Mouse (Mus musculus) heart, adult 2 months (tissue): ENCODE measurements around the gene Gm4491. TPM values are rescaled to one million over a fixed set of nuclear protein-coding genes. Genes with fewer than 3 reads are reported as not detected.
"Not testable (repeated sequence)": the region's sequence is repeated elsewhere in the genome, so short reads cannot be mapped to it uniquely, and the experiment has no call there.

Experiments
- DNase-seq, 2 experiments: peaks; one replicate each; pipeline ENCODE4 v3.0.0; 2021
- H3K27ac ChIP-seq: fragments of 200-600 bp; 2 replicates; pipeline ENCODE4 v1.8.1; 2022
- H3K27me3 ChIP-seq: fragments of 200-500 bp; 2 replicates; pipeline ENCODE4 v1.6.1; 2012; ENCODE audit warnings: mild to moderate bottlenecking, low read length, inconsistent platforms, mixed read lengths; ENCODE audit not compliant: control insufficient read depth, insufficient read depth
- H3K36me3 ChIP-seq: fragments of 200-500 bp; 2 replicates; pipeline ENCODE4 v1.6.1; 2012; ENCODE audit warnings: low read length, inconsistent platforms; ENCODE audit not compliant: control insufficient read depth, insufficient read depth
- H3K4me1 ChIP-seq: fragments of 200-500 bp; 2 replicates; pipeline ENCODE4 v1.6.1; 2011; ENCODE audit warnings: low read length; ENCODE audit not compliant: control insufficient read depth, insufficient read depth
- H3K4me3 ChIP-seq: fragments of 200-600 bp; 2 replicates; pipeline ENCODE4 v1.8.1; 2022
- H3K79me2 ChIP-seq: fragments of 200-500 bp; replicated peaks from 2 replicates; pipeline ENCODE4 v1.6.1; 2012; ENCODE audit warnings: mild to moderate bottlenecking, inconsistent platforms, low read length, moderate library complexity, mixed read lengths; ENCODE audit not compliant: control insufficient read depth, insufficient read depth
- H3K9ac ChIP-seq: fragments of 200-500 bp; 2 replicates; pipeline ENCODE4 v1.6.1; 2012; ENCODE audit warnings: low read depth, mild to moderate bottlenecking, control low read depth, inconsistent platforms, low read length, mixed read lengths
- CTCF ChIP-seq: fragments of 200-600 bp; IDR thresholded peaks from 2 replicates; pipeline ENCODE4 v1.8.1; 2022; ENCODE audit warnings: antibody characterized with exemption, mild to moderate bottlenecking, moderate library complexity
- EP300 ChIP-seq: fragments of 200-500 bp; IDR thresholded peaks from 2 replicates; pipeline ENCODE4 v1.6.1; 2011; ENCODE audit warnings: low read depth, low read length, control low read depth; ENCODE audit not compliant: insufficient read depth
- POLR2A ChIP-seq: fragments of 200-500 bp; IDR thresholded peaks from 2 replicates; pipeline ENCODE4 v1.6.1; 2011; ENCODE audit warnings: mild to moderate bottlenecking, low read depth, low read length, control low read depth; ENCODE audit not compliant: insufficient read depth
- WGBS: fragments of 180-500 bp; shearing (Covaris S2); methylation state at CpG from one replicate; pipeline ENCODE4 v1.1.7; 2018; 5-methylcytosine and 5-hydroxymethylcytosine counted together
- intact Hi-C: fragments of 180-260 bp; cut with DNase I; formaldehyde crosslinking; loops from one replicate; pipeline ENCODE4 v1.15.1; 2025
- polyA plus RNA-seq: library from polyadenylated mRNA; depleted of rRNA; stranded (reverse); fragments of >200 nt; gene quantifications from 2 replicates; pipeline ENCODE4 v1.2.3, GENCODE M21; 2012; rRNA removed
- total RNA-seq, 2 experiments: library from RNA; stranded (reverse); gene quantifications; 2 replicates each; pipeline ENCODE4 v1.2.3; 2021

The Gm4491 gene
- total and polyA plus RNA-seq, 3 experiments = not detected

- no peaks in the 10 kb centered on the region for H3K4me1 ChIP-seq
- H3K27me3 ChIP-seq = no peaks in the 10 kb centered on the region
- 78% methylated on average over 6 of the region's 6 CpGs for WGBS
- DNase-seq = no peak
- H3K36me3 ChIP-seq = no peaks in the 10 kb centered on the region
- no peak overlapping the region for H3K4me3 ChIP-seq
- no peaks in the 10 kb centered on the region for H3K79me2 ChIP-seq
- no peak overlapping the region for H3K9ac ChIP-seq
- H3K27ac ChIP-seq = no peak overlapping the region
- no peak for TF ChIP-seq CTCF
- no peak for TF ChIP-seq POLR2A
- no peak for TF ChIP-seq EP300
- intact Hi-C loops = no loop called here
Observed at GRCm38 (mm10) chr14:57075537-57075936, 40.1 kb downstream of the Gm4491 start.

GRCm38 (mm10) chr14:57069906-57070305, 45.8 kb downstream of the Gm4491 start:
- H3K79me2 ChIP-seq, H3K9ac ChIP-seq, H3K27ac ChIP-seq, H3K36me3 ChIP-seq, H3K4me3 ChIP-seq, H3K4me1 ChIP-seq, H3K27me3 ChIP-seq: not testable (repeated sequence)
- TF ChIP-seq CTCF = peak; percentile 70
- intact Hi-C loops = loop anchor here (10.0 kb wide), 1 partner anchor 695 kb away; no protein-coding TSS in a partner anchor
- DNase-seq = peak in 1 of 2 experiments; percentile 39
- WGBS = 4% methylated on average over 2 of the region's 2 CpGs

GRCm38 (mm10) chr14:57066053-57066452, 49.6 kb downstream of the Gm4491 start:
- intact Hi-C loops = loop anchor here (10.0 kb wide), 1 partner anchor 691 kb away; no protein-coding TSS in a partner anchor
- no peak for DNase-seq
- no peaks in the 10 kb centered on the region for H3K36me3 ChIP-seq
- no peaks in the 10 kb centered on the region for H3K4me1 ChIP-seq
- H3K9ac ChIP-seq = no peak overlapping the region
- no peak for TF ChIP-seq CTCF
- TF ChIP-seq EP300 = no peak
- H3K79me2 ChIP-seq = no peaks in the 10 kb centered on the region
- no peak overlapping the region for H3K27ac ChIP-seq
- H3K27me3 ChIP-seq = no peaks in the 10 kb centered on the region
- H3K4me3 ChIP-seq = no peak overlapping the region

Other genes starting within 250 kb of the Gm4491 start
- 10 to 100 TPM; 29.1 to 34.7 TPM for gene Zmym2, start 229.2 kb downstream of the Gm4491 start, total RNA-seq
- 6.9 and 14.8 TPM in 2 replicates for gene Zmym2, start 229.2 kb downstream of the Gm4491 start, polyA plus RNA-seq
- gene Gja3, start 57.8 kb downstream of the Gm4491 start, total RNA-seq = 10 to 100 TPM; 18.0 to 22.4 TPM
- gene Gja3, start 57.8 kb downstream of the Gm4491 start, polyA plus RNA-seq = 25.0 and 27.6 TPM in 2 replicates
- not detected for gene Gjb2, start 11.2 kb downstream of the Gm4491 start, total RNA-seq
- 0.18 and 0.20 TPM in 2 replicates for gene Gjb2, start 11.2 kb downstream of the Gm4491 start, polyA plus RNA-seq
- not detected for gene Gjb6, start 17.7 kb upstream of the Gm4491 start, total RNA-seq
- gene Gjb6, start 17.7 kb upstream of the Gm4491 start, polyA plus RNA-seq = not detected in 2 replicates